Comparison of ENCODE assay signal across 8 mouse cellular contexts in genomic region chr17:34118873-34119248, GRCm38 (mm10). TPM values are rescaled to one million over a fixed set of nuclear protein-coding genes. Genes with fewer than 3 reads are reported as not detected.
DNase-seq lines count a peak whose midpoint lies in the region; ATAC-seq and TF ChIP-seq lines count a peak whose summit lies in the region.

No protein-coding gene starts in this region.

- peak overlapping the region; percentile 76 for H3K27ac ChIP-seq in lung, embryonic 16.5 days (ENCODE audit: low read length)
- H3K27ac ChIP-seq in limb, embryonic 10.5 days: peak overlapping the region; percentile 100
- peak overlapping the region; percentile 43 for H3K27ac ChIP-seq in olfactory bulb, adult 2 months (ENCODE audit: insufficient read depth, low read depth, low read length)

- under 1% methylated on average over 38 of the region's 38 CpGs for WGBS in lung, embryonic 16.5 days
- under 1% methylated on average over 38 of the region's 38 CpGs for WGBS in limb, embryonic 10.5 days
- under 1% methylated on average over 38 of the region's 38 CpGs for WGBS in olfactory bulb, adult 2 months

- no peaks in the 10 kb centered on the region for H3K27me3 ChIP-seq in lung, embryonic 16.5 days (ENCODE audit: control insufficient read depth, insufficient read depth, low read depth, low read length)
- H3K27me3 ChIP-seq in limb, embryonic 10.5 days (ENCODE audit: low read depth, poor library complexity, severe bottlenecking): no peaks in the 10 kb centered on the region

- intact Hi-C loops in left cerebral cortex, postnatal 4 days (cut with DNase I): loop anchor here (5.0 kb wide), 1 partner anchor 82 kb away; the partner anchor contains the start of gene Col11a2

- ATAC-seq in lung, embryonic 16.5 days (ENCODE audit: low read depth): no peak
- ATAC-seq in erythroblast, adult 5-6 weeks (replicated peaks; ENCODE audit: low FRiP score, poor library complexity, severe bottlenecking): peak; percentile 25

- peaks cover 42% of the 10 kb centered on the region for H3K36me3 ChIP-seq in lung, embryonic 16.5 days (ENCODE audit: control insufficient read depth, insufficient read depth, low read length)
- H3K36me3 ChIP-seq in limb, embryonic 10.5 days: peaks cover 57% of the 10 kb centered on the region

- H3K4me2 ChIP-seq in lung, embryonic 16.5 days (ENCODE audit: low read depth, low read length): peak overlapping the region; percentile 95

- H3K9ac ChIP-seq in lung, embryonic 16.5 days (ENCODE audit: low read length): peak overlapping the region; percentile 90

- no peaks in the 10 kb centered on the region for H3K9me3 ChIP-seq in lung, embryonic 16.5 days (ENCODE audit: control insufficient read depth, low read length)
- no peaks in the 10 kb centered on the region for H3K9me3 ChIP-seq in limb, embryonic 10.5 days (replicated peaks)

- TF ChIP-seq CTCF in olfactory bulb, adult 2 months (IDR thresholded peaks at IDR 0.05; ENCODE audit: insufficient read depth, low read depth, low read length): no peak

- peak overlapping the region; percentile 81 for H3K4me3 ChIP-seq in lung, embryonic 16.5 days (ENCODE audit: low read length)
- H3K4me3 ChIP-seq in limb, embryonic 10.5 days: peak overlapping the region; percentile 99
- peak overlapping the region; percentile 65 for H3K4me3 ChIP-seq in olfactory bulb, adult 2 months (ENCODE audit: insufficient read depth, low read depth, low read length)

- peaks cover 17% of the 10 kb centered on the region for H3K4me1 ChIP-seq in lung, embryonic 16.5 days (replicated peaks; ENCODE audit: control insufficient read depth, insufficient read depth, low read length)
- peaks cover 26% of the 10 kb centered on the region for H3K4me1 ChIP-seq in limb, embryonic 10.5 days
- H3K4me1 ChIP-seq in olfactory bulb, adult 2 months (ENCODE audit: control insufficient read depth, insufficient read depth, low read length): peaks cover 11% of the 10 kb centered on the region

- DNase-seq in lung, adult 18-20 months: no peak
- DNase-seq in limb, embryonic 10.5 days (ENCODE audit: low spot score): no peak
- DNase-seq in left cerebral cortex, postnatal 4 days: no peak
- DNase-seq in adrenal gland, postnatal 14 days: no peak
- no peak for DNase-seq in thymus, postnatal 10 days (ENCODE audit: low spot score in 2 of 2)

- TF ChIP-seq POLR2A in olfactory bulb, adult 2 months (IDR thresholded peaks at IDR 0.05; ENCODE audit: insufficient read depth, low read depth, low read length): no peak

RNA-seq across cellular contexts. Expression of gene H2-DMa, which starts 0.5 kb away (rescaled TPM):
- polyA plus RNA-seq in lung, embryonic 16.5 days (2015; fragmentation: Nextera tagmentation; extraction: Ambion mirVana): 11.8 and 12.7 TPM in 2 replicates
- total RNA-seq in erythroblast, adult 5-6 weeks (2015; ENCODE audit: low replicate concordance): 15.9 and 37.5 TPM in 2 replicates
- 11.7 and 13.3 TPM in 2 replicates for total RNA-seq in erythroblast, adult 5-6 weeks (2017; ENCODE audit: low replicate concordance)
- polyA plus RNA-seq in limb, embryonic 10.5 days (2016; fragmentation: Nextera tagmentation; extraction: Ambion mirVana): 4.2 and 5.3 TPM in 2 replicates
- polyA plus RNA-seq in olfactory bulb, adult 2 months (2012; ENCODE audit: insufficient read depth, insufficient read length, low replicate concordance, missing spikeins): not detected in 2 replicates
- total RNA-seq in left cerebral cortex, postnatal 4 days (2021): 10 to 100 TPM; 19.5 to 20.5 TPM
- 8.0 and 18.8 TPM in 2 replicates for total RNA-seq in adrenal gland, postnatal 14 days (2021)

RNA-seq across cellular contexts. Expression of gene Brd2, which starts 3.6 kb away (rescaled TPM):
- polyA plus RNA-seq in lung, embryonic 16.5 days (2015; fragmentation: Nextera tagmentation; extraction: Ambion mirVana): 97.8 and 100 TPM in 2 replicates
- 36.1 and 75.0 TPM in 2 replicates for total RNA-seq in erythroblast, adult 5-6 weeks (2015; ENCODE audit: low replicate concordance)
- 114 and 135 TPM in 2 replicates for total RNA-seq in erythroblast, adult 5-6 weeks (2017; ENCODE audit: low replicate concordance)
- polyA plus RNA-seq in limb, embryonic 10.5 days (2016; fragmentation: Nextera tagmentation; extraction: Ambion mirVana): 140 and 145 TPM in 2 replicates
- 233 TPM in 1 of 2 replicates, not detected in the other for polyA plus RNA-seq in olfactory bulb, adult 2 months (2012; ENCODE audit: insufficient read depth, insufficient read length, low replicate concordance, missing spikeins)
- total RNA-seq in left cerebral cortex, postnatal 4 days (2021): 100 to 1,000 TPM; 247 to 267 TPM
- 198 and 203 TPM in 2 replicates for total RNA-seq in adrenal gland, postnatal 14 days (2021)

RNA-seq across cellular contexts. Expression of gene H2-DMb2, which starts 24.2 kb away (rescaled TPM):
- polyA plus RNA-seq in lung, embryonic 16.5 days (2015; fragmentation: Nextera tagmentation; extraction: Ambion mirVana): 1.6 and 2.1 TPM in 2 replicates
- total RNA-seq in erythroblast, adult 5-6 weeks (2015; ENCODE audit: low replicate concordance): 2.5 TPM in 1 of 2 replicates, not detected in the other
- total RNA-seq in erythroblast, adult 5-6 weeks (2017; ENCODE audit: low replicate concordance): 3.2 and 3.6 TPM in 2 replicates
- 0.18 and 0.40 TPM in 2 replicates for polyA plus RNA-seq in limb, embryonic 10.5 days (2016; fragmentation: Nextera tagmentation; extraction: Ambion mirVana)
- not detected in 2 replicates for polyA plus RNA-seq in olfactory bulb, adult 2 months (2012; ENCODE audit: insufficient read depth, insufficient read length, low replicate concordance, missing spikeins)
- total RNA-seq in left cerebral cortex, postnatal 4 days (2021): under 1 TPM; 0.34 to 0.40 TPM
- 2.7 and 17.0 TPM in 2 replicates for total RNA-seq in adrenal gland, postnatal 14 days (2021)

RNA-seq across cellular contexts. Expression of gene H2-Oa, which starts 26.7 kb away (rescaled TPM):
- polyA plus RNA-seq in lung, embryonic 16.5 days (2015; fragmentation: Nextera tagmentation; extraction: Ambion mirVana): 0.23 and 1.0 TPM in 2 replicates
- total RNA-seq in erythroblast, adult 5-6 weeks (2015; ENCODE audit: low replicate concordance): 0.84 and 7.9 TPM in 2 replicates
- total RNA-seq in erythroblast, adult 5-6 weeks (2017; ENCODE audit: low replicate concordance): 1.1 TPM in 1 of 2 replicates, not detected in the other
- 0.31 and 0.66 TPM in 2 replicates for polyA plus RNA-seq in limb, embryonic 10.5 days (2016; fragmentation: Nextera tagmentation; extraction: Ambion mirVana)
- polyA plus RNA-seq in olfactory bulb, adult 2 months (2012; ENCODE audit: insufficient read depth, insufficient read length, low replicate concordance, missing spikeins): not detected in 2 replicates
- not detected for total RNA-seq in left cerebral cortex, postnatal 4 days (2021)
- total RNA-seq in adrenal gland, postnatal 14 days (2021): 0.33 and 4.1 TPM in 2 replicates

RNA-seq across cellular contexts. Expression of gene H2-DMb1, which starts 34.0 kb away (rescaled TPM):
- 3.7 and 6.2 TPM in 2 replicates for polyA plus RNA-seq in lung, embryonic 16.5 days (2015; fragmentation: Nextera tagmentation; extraction: Ambion mirVana)
- 6.1 and 9.6 TPM in 2 replicates for total RNA-seq in erythroblast, adult 5-6 weeks (2015; ENCODE audit: low replicate concordance)
- 7.1 and 15.8 TPM in 2 replicates for total RNA-seq in erythroblast, adult 5-6 weeks (2017; ENCODE audit: low replicate concordance)
- polyA plus RNA-seq in limb, embryonic 10.5 days (2016; fragmentation: Nextera tagmentation; extraction: Ambion mirVana): 0.18 and 0.51 TPM in 2 replicates
- not detected in 2 replicates for polyA plus RNA-seq in olfactory bulb, adult 2 months (2012; ENCODE audit: insufficient read depth, insufficient read length, low replicate concordance, missing spikeins)
- total RNA-seq in left cerebral cortex, postnatal 4 days (2021): under 1 TPM; 0.46 to 0.97 TPM
- total RNA-seq in adrenal gland, postnatal 14 days (2021): 3.6 and 8.3 TPM in 2 replicates

Comparison
In these comparisons a context has a peak if more than half of its experiments do, and no peak if none do; other contexts are left out.
1. H3K27ac ChIP-seq: peak in every context shown above with its lines; median percentile 100 in limb, embryonic 10.5 days; 76 in lung, embryonic 16.5 days; 43 in olfactory bulb, adult 2 months.